Mouse (Mus musculus) adipocyte (in vitro differentiated cells): ENCODE measurements around the gene Myct1.

Experiments
- DNase-seq: peaks from one replicate; pipeline ENCODE4 v3.0.0-alpha.2; 2016; ENCODE audit warnings: low spot score

The Myct1 gene

DNA sequence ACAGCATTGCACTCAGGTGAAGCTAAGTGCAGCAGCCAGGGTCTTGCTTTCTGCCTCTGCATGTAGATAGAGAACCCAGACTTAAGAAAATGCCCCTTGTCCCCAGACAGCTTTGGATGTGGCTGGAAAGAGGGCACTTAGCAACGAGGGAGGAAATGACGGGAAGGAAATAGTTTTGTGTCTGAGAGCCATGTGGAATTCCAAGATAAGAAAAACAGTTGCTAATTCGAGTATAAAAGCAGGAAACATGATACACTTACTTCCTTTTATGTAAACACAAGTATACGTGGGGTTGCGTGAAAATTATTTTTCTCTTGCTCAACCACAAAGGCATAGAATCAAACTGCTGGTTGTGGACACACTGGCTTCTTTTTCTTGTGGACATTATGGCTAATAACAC is at the start of gene Myct1:
TSS of gene Myct1 (plus strand) at position 312 of the 400 bp plus-strand sequence.
- DNase-seq = no peak

- DNase-seq = no peak
Measured at GRCm38 (mm10) chr10:5546428-5546827, 47.1 kb upstream of the Myct1 start.

DNA sequence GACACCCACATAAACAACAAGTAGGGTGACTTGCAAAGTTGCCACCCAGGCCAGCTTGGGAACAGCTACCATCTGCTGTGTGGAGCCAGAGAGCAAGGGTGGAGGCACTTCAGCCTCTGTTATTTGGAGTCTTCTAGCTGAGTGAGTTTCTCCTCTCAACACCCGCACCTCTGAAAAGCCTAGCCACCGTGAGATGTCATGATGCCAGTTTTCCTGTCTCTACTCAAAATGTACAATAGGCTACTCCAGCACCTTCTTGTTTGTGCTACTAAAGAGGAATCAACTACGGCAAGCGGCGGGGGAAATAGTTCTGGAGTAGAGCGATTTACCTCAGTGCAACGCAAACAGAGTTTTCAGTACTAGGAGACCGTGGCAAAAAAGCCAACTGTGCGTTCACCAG is 45.8 kb upstream of the Myct1 start:
- no peak for DNase-seq

GRCm38 (mm10) chr10:5548651-5549050 is 44.9 kb upstream of the Myct1 start:
- no peak for DNase-seq

- no peak for DNase-seq
Measured at GRCm38 (mm10) chr10:5549871-5550167, 43.8 kb upstream of the Myct1 start.

DNA sequence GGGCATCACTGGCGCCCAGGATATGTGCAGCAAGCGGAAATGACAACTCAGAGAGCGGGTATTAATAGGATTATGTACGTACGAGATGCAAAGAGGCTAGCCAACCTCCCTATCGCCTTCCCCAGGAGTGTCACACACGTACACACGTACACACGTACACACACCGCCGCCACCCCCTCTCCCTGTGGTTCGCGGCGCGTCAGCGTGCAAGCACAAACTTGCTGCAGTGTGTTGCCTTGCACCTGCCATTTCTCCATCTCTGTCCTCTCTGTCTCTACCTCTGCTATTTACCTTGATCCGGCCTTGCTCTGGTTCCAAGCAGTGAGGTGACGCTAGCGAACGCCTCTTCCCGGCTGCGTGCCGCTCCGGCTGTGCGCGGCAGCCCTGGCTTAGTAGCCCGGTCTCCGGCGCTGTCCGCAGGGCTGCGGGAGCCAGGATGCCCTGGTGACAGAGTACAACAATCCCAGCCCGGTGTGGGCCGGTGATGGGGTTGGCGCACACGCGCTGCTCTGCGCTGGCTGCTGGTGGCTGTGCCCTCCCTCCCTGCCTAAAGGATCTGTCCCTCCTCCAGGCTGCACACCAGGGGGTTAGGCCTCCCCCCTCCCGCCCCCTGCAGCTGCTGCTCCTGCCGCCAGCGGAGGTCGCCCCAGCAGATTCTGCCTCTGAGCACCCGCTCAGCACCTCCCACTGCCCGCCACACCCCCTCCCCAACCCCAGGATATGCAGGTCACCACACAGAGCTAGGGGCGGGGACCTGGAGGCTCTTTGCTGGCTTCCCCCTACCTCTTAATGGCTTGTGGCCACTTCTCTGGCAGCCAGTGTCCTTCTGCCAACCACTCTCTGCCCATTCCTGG is 43.2 kb upstream of the Myct1 start:
- no peak for DNase-seq

GRCm38 (mm10) chr10:5551382-5551781 is 42.2 kb upstream of the Myct1 start, which contains the start of gene Syne1:
TSS of gene Syne1 (minus strand) at chr10:5551482.
- DNase-seq = no peak

DNA sequence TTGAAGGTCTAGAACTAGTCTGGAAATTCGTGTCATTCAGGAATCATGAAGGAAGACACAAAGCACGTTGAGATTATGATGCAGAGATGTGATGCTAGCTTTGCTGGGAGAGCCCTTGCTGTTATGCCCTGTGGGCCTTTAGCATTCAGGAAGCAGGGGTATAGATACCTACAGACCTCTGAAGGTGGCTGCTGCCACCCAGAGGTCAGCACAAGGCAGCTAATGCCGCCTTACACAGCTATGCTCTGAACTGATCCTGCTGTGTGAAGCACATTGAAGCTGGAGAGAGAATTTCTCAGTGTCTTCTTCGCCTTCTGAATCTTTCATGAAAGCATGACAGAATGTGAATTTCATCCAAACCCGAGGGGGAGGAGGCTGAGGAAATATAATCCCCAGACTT is 38.6 kb upstream of the Myct1 start:
- peak; percentile 3 for DNase-seq

DNA sequence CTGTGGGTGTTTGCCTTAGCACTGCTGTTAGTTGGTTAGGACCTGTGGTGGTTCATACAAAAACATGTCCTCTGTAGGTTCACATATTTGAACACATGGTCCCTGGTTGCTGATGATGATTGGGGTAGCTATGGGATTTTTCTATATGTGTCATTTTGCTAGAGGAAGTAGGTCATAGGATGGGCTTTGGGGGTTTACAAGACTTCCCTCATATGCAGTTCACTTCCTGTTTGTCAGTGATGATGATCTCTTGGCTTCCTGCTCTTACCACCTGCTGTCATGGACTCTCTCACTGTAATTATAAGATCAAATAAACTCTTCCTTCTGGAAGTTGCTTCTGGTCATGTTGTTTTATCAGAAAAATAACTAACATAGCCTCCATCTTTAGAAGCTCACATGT is 34.8 kb upstream of the Myct1 start:
- no peak for DNase-seq

- DNase-seq = no peak
Measured at GRCm38 (mm10) chr10:5560526-5560925, 33.0 kb upstream of the Myct1 start.

DNA sequence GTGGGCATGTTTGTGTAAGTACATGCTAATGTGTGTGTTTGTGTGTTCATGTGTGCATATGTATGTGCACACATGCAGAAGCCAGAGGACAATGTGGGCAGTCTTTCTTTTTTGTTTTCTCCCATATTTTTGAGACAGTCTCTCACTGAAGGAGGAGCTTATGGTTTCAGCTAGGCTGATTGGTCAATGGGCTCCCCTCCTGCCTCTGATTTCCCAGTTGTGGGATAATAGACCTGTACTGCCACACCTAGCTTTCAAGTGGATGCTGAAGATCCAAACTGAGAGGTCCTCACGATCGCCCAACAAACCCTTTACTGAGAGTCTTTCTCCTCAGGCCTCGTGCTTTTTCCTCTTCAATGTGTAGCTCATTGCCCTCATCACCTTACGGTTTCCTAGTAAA is 31.9 kb upstream of the Myct1 start:
- DNase-seq = no peak

- DNase-seq = no peak
Measured at GRCm38 (mm10) chr10:5568991-5569390, 24.6 kb upstream of the Myct1 start.

DNA sequence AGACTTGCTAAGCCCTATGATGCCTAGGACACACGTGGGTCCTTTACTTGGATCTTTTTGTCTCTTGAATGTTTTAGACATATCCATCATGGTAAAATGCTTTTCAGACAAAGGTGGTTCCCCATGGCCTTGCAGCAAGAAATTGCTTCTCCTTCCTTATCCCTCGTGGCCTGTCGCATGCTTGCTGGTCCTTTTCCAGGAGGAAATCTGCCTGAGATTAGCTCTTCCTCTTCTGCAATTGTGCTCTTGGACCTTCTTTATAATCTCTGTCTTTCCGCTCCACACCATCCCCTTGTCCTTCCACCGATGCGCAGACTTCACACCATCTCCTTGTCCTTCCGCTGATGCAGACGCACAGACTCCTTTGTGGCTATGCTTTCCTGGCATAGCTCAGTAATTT is 23.5 kb upstream of the Myct1 start:
- no peak for DNase-seq

- no peak for DNase-seq
Measured at GRCm38 (mm10) chr10:5571332-5571731, 22.2 kb upstream of the Myct1 start.

DNA sequence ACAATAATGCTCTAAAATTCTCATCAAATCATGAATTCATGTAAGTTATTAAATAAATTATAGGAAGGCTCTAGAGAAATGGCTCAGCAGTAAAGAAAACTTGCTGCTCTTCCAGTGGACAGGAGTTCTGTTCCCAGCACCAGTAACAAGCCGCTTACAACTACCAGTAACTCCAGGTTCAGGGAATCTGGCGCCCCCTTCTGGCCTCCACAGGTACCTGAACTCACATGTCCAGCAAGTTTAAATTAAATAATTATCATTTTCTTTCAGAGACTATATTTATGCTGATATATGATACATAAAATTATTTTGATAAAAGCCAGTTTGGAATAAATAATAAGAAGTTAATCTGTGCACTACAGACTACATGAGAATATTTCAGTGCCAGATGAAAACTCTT is 20.2 kb upstream of the Myct1 start:
- DNase-seq = no peak

DNA sequence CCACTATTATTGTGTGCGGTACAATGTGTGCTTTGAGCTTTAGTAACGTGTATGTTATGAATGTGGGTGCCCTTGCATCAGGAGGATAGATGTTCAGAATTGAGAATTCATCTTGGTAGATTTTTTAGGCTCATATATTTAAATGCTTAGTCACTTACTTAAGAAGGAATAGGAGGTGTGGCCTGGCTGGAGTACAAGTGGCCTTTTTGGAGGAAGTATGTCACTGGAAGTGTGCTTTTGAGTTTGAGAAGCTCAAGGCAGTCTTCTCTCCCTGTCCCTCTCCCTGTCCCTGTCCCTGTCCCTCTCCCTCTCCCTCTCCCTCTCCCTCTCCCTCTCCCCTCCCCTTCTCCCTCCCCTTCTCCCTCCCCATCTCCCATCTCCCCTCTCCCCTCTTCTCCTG is 2.5 kb upstream of the Myct1 start:
- DNase-seq = no peak

DNA sequence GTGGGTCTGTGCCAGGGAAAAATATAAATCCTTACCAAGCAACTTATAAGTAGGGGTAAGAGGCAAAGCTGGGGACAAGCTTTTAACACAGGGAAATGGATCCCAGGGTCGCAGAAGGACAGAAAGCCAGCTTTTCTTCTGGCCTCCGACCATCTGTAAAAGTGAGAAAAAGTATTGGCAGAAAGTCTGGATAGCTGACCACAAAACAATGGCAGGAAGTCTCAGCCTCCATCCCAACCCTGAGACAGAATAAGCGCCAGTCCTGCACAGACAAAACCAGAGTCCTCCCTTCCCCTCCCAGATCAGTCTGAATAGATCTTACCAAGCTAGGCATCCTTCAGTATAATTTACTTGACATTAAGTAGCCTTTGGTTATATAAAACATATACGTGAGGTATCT is 1.6 kb upstream of the Myct1 start:
- no peak for DNase-seq

DNA sequence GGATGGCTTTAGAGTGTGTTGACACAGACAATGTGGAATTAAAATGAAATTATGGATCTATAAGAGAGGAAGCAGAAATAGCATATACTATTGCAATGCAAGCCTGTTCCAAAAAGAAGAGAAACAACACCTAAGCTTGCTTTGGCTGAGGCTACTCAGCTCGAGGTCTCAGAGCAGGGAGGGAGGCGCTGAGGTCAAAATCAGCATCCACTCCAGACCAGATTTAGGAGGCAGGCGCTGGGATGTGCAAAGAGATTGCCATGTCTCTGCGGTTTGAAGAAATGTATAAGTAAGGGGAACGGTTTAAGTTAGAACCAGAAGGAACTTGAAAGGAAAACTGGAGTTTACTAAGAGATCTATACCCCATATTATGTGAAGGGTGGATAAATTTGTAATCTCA is 882 bp downstream of the Myct1 start:
- DNase-seq = no peak

GRCm38 (mm10) chr10:5596559-5596958 is 3.0 kb downstream of the Myct1 start:
- DNase-seq = no peak

DNA sequence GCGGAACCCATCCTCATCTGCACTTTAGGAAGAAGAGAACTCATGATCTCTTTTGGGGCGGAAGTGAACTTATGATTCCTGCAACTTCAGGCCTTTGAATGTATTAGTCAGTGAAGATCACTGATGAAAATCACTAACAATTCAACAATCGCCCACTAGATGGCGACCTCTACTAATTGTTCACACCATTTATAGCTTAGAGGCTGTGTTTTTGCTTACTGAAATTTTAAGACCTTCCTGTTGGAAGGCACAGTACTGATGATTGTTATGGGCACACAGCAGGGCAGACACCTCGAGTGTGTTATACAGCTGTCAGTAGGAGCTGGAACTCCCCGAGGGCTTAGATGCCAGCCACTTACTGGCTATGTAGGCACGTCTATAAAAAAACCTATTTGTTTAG is 6.5 kb downstream of the Myct1 start:
- peak; percentile 83 for DNase-seq

- DNase-seq = no peak
Measured at GRCm38 (mm10) chr10:5603512-5603911, 9.9 kb downstream of the Myct1 start.

- no peak for DNase-seq
Measured at GRCm38 (mm10) chr10:5604371-5604770, 10.8 kb downstream of the Myct1 start.

GRCm38 (mm10) chr10:5608874-5609273 is 15.3 kb downstream of the Myct1 start:
- peak; percentile 87 for DNase-seq
